8 mouse cellular contexts compared by ENCODE assay signal in the genomic region with DNA sequence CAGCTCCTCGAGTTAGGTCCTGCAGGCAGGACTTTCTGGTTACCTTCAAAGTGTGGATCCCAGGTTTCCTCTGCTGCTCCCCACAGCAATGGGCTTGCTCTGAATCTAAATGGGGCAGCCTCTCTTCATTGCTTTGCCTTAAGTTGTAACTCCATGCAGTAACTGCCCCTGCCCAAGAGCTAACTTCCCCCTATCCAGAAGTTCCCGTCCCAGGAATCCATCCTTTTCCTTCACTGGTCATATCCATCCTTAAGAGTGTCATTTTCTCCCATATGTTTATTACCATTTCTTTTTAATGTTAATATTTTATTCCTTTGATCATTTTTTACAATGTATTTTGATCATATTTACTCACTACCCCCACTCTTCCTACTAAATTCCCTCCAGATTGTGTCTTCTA. TPM values are rescaled to one million over a fixed set of nuclear protein-coding genes. Genes with fewer than 3 reads are reported as not detected.
DNase-seq lines count a peak whose midpoint lies in the region; ATAC-seq and TF ChIP-seq lines count a peak whose summit lies in the region.

A gene (minus strand): TSS at position 101 of the 400 bp plus-strand sequence.

- peak within 1 kb of the TSS; percentile 77 for H3K4me3 ChIP-seq in gastrocnemius, adult 2 months
- peak within 1 kb of the TSS; percentile 96 for H3K4me3 ChIP-seq in bone marrow, adult 2 months (replicated peaks; ENCODE audit: control insufficient read depth, low read depth, low read length)
- peak within 1 kb of the TSS; percentile 53 for H3K4me3 ChIP-seq in heart, embryonic 15.5 days
- peak within 1 kb of the TSS; percentile 56 for H3K4me3 ChIP-seq in limb, embryonic 10.5 days
- peak within 1 kb of the TSS; percentile 50 for H3K4me3 ChIP-seq in neural tube, embryonic 15.5 days (replicated peaks)

- no peaks in the 10 kb centered on the region for H3K36me3 ChIP-seq in heart, embryonic 15.5 days
- H3K36me3 ChIP-seq in limb, embryonic 10.5 days = no peaks in the 10 kb centered on the region
- no peaks in the 10 kb centered on the region for H3K36me3 ChIP-seq in neural tube, embryonic 15.5 days

- TF ChIP-seq POLR2A in bone marrow, adult 2 months (IDR thresholded peaks at IDR 0.05; ENCODE audit: borderline replicate concordance, control insufficient read depth, low read depth, low read length) = no peak

- no peak for ATAC-seq in heart, embryonic 15.5 days (replicated peaks; ENCODE audit: insufficient number of reproducible peaks, insufficient read depth, low FRiP score, low read depth)
- ATAC-seq in neural tube, embryonic 15.5 days (ENCODE audit: low FRiP score) = no peak

- no peak for TF ChIP-seq CTCF in gastrocnemius, adult 2 months (IDR thresholded peaks at IDR 0.05)
- no peak for TF ChIP-seq CTCF in bone marrow, adult 2 months (IDR thresholded peaks at IDR 0.05; ENCODE audit: control insufficient read depth, insufficient read depth, low read length)

- H3K9ac ChIP-seq in heart, embryonic 15.5 days = peak within 1 kb of the TSS; percentile 46; the same call in 1 of the 2 replicates
- peak within 1 kb of the TSS; percentile 39 for H3K9ac ChIP-seq in neural tube, embryonic 15.5 days (replicated peaks)

- no peaks in the 10 kb centered on the region; the same call in 1 of the 2 replicates for H3K4me1 ChIP-seq in bone marrow, adult 2 months (ENCODE audit: control insufficient read depth, insufficient read depth, low read length)
- H3K4me1 ChIP-seq in heart, embryonic 15.5 days (replicated peaks) = 0 out of 2 replicates have a peak, but pooled peaks cover 4% of the 10 kb centered on the region
- peaks cover 8% of the 10 kb centered on the region for H3K4me1 ChIP-seq in limb, embryonic 10.5 days
- H3K4me1 ChIP-seq in neural tube, embryonic 15.5 days = peaks cover 8% of the 10 kb centered on the region

- no peak for DNase-seq in gastrocnemius, adult 2 months
- no peak for DNase-seq in gastrocnemius, postnatal 4 days (ENCODE audit: low spot score in 2 of 2)
- DNase-seq in limb, embryonic 10.5 days (ENCODE audit: low spot score) = no peak
- no peak for DNase-seq in gastrocnemius, postnatal 25 days
- DNase-seq in gastrocnemius, postnatal 14 days = no peak

- WGBS in bone marrow, adult 2 months = 47% methylated on average over 2 of the region's 2 CpGs
- 54% methylated on average over 2 of the region's 2 CpGs for WGBS in heart, embryonic 15.5 days
- 64% methylated on average over 2 of the region's 2 CpGs for WGBS in limb, embryonic 10.5 days
- WGBS in neural tube, embryonic 15.5 days = 68% methylated on average over 2 of the region's 2 CpGs

- H3K9me3 ChIP-seq in heart, embryonic 15.5 days (replicated peaks) = no peaks in the 10 kb centered on the region
- no peaks in the 10 kb centered on the region for H3K9me3 ChIP-seq in limb, embryonic 10.5 days (replicated peaks)
- no peaks in the 10 kb centered on the region for H3K9me3 ChIP-seq in neural tube, embryonic 15.5 days (replicated peaks)

- peak within 1 kb of the TSS; percentile 86 for H3K4me2 ChIP-seq in heart, embryonic 15.5 days
- H3K4me2 ChIP-seq in neural tube, embryonic 15.5 days = peak within 1 kb of the TSS; percentile 95

- H3K27ac ChIP-seq in gastrocnemius, adult 2 months = peak within 1 kb of the TSS; percentile 91
- peak within 1 kb of the TSS; percentile 97 for H3K27ac ChIP-seq in bone marrow, adult 2 months (ENCODE audit: control insufficient read depth, insufficient read depth, low read depth, low read length, poor library complexity)
- no peak within 1 kb of the TSS for H3K27ac ChIP-seq in heart, embryonic 15.5 days
- H3K27ac ChIP-seq in limb, embryonic 10.5 days = no peak within 1 kb of the TSS
- H3K27ac ChIP-seq in neural tube, embryonic 15.5 days (replicated peaks) = no peak within 1 kb of the TSS

- H3K27me3 ChIP-seq in heart, embryonic 15.5 days = peaks cover 22% of the 10 kb centered on the region
- H3K27me3 ChIP-seq in limb, embryonic 10.5 days (ENCODE audit: low read depth, poor library complexity, severe bottlenecking) = peaks cover 34% of the 10 kb centered on the region
- peaks cover 15% of the 10 kb centered on the region for H3K27me3 ChIP-seq in neural tube, embryonic 15.5 days (replicated peaks)

- intact Hi-C loops in gastrocnemius, adult 2 months (cut with DNase I) = loop anchor here (2.0 kb wide), 1 partner anchor 101 kb away; no protein-coding TSS in a partner anchor
- intact Hi-C loops in gastrocnemius, postnatal 14 days (cut with DNase I; ENCODE audit: low total_unique reads) = no loop called here

RNA-seq across cellular contexts. Expression of the gene that starts here (rescaled TPM):
- 1 to 10 TPM; 7.4 to 7.8 TPM for total RNA-seq in gastrocnemius, adult 2 months (2021)
- 1 to 10 TPM; 1.0 to 1.4 TPM for total RNA-seq in gastrocnemius, postnatal 4 days (2021)
- polyA plus RNA-seq in bone marrow, adult 2 months (2011; ENCODE audit: insufficient read depth, insufficient read length, low replicate concordance, missing spikeins) = 51.2 TPM in 2 replicates
- 0.13 and 0.43 TPM in 2 replicates for polyA plus RNA-seq in heart, embryonic 15.5 days (2015; fragmentation: Nextera tagmentation; extraction: Ambion mirVana)
- not detected in 2 replicates for polyA plus RNA-seq in limb, embryonic 10.5 days (2016; fragmentation: Nextera tagmentation; extraction: Ambion mirVana)
- polyA plus RNA-seq in neural tube, embryonic 15.5 days (2015; fragmentation: Nextera tagmentation; extraction: Ambion mirVana) = 0.51 and 0.63 TPM in 2 replicates
- total RNA-seq in gastrocnemius, postnatal 25 days (2021) = 1 to 10 TPM; 4.9 to 8.5 TPM
- 1 to 10 TPM; 3.6 to 4.5 TPM for total RNA-seq in gastrocnemius, postnatal 14 days (2021)

Comparison
In these comparisons a context has a peak if more than half of its experiments do, and no peak if none do; other contexts are left out.
1. RNA of the gene that starts here (polyA plus RNA-seq): 51.2 TPM in bone marrow, adult 2 months; 0.51 to 0.63 TPM in neural tube, embryonic 15.5 days, 0.13 to 0.43 TPM in heart, embryonic 15.5 days and not detected in limb, embryonic 10.5 days; every median in the first group is over 10 times any median in the second.
2. H3K27ac ChIP-seq: peak in gastrocnemius, adult 2 months (single experiment) and bone marrow, adult 2 months (single experiment); none in heart, embryonic 15.5 days (single experiment), limb, embryonic 10.5 days (single experiment) and neural tube, embryonic 15.5 days (single experiment).
3. Peak in every context shown above with its lines, with median percentiles within 50 percentile points of each other: H3K4me3 ChIP-seq.